Mouse (Mus musculus) liver (tissue): ENCODE results near the gene Pih1d2.
A peak's percentile ranks its signal among the peaks of the same experiment; 100 is the strongest.

Experiments used
- DNase-seq: peaks from one replicate; pipeline ENCODE4 v3.0.0-alpha.2; 2020; ENCODE audit warnings: mixed read lengths

The Pih1d2 gene

GRCm38 (mm10) chr9:50616766-50617603 is at the start of gene Pih1d2, which contains the start of gene Nkapd1:
TSS of gene Pih1d2 (plus strand) at chr9:50617321.
TSS of gene Nkapd1 (minus strand) at chr9:50617464.
- peak; percentile 87 for DNase-seq

- DNase-seq, result no peak
Measured at GRCm38 (mm10) chr9:50567372-50567771, 49.7 kb upstream of the Pih1d2 start.

DNA sequence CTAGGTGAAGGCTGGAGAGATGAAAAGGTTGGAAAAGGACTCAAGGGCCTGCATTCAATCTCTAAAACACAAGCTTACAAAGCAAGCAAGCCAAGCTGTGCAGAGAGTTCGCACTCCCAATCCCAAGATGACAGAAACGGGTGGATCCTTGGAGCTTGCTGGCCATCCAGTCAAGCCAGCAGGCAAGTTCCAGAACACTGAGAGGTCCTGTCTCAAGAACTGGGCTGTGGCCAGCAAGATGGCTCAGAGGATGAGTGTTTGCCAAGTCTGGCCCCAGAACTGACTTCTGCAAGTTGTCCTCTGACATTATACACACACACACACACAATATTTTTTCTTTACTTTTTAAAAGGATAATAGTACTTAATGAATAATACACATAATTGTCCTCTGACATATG is 49.2 kb upstream of the Pih1d2 start:
- DNase-seq, result no peak

GRCm38 (mm10) chr9:50569599-50570525 is 47.3 kb upstream of the Pih1d2 start:
- no peak for DNase-seq

GRCm38 (mm10) chr9:50580370-50580769 is 36.8 kb upstream of the Pih1d2 start:
- no peak for DNase-seq

GRCm38 (mm10) chr9:50585145-50585818 is 31.8 kb upstream of the Pih1d2 start:
- DNase-seq, result no peak

DNA sequence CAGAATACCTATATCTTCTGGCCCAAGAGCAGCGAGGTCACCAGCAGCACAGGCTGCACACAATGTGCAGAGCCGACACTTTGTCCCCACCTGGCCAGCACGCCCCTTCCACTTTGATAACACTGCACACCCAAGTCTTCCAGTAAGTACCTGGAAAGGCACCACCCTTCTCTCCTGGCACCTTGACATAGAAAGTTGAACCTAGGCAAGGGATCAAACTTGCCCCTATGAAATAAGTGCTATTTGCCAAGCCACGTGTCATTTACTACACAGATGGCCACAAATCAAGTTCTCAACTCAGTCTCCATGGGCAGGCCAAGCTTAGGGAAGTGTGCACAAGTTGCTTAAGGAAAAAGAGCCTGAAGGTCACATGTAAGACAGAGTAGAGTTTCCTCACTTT is 30.2 kb upstream of the Pih1d2 start:
- DNase-seq, result no peak

- no peak for DNase-seq
Measured at GRCm38 (mm10) chr9:50590856-50591518, 26.1 kb upstream of the Pih1d2 start.

DNA sequence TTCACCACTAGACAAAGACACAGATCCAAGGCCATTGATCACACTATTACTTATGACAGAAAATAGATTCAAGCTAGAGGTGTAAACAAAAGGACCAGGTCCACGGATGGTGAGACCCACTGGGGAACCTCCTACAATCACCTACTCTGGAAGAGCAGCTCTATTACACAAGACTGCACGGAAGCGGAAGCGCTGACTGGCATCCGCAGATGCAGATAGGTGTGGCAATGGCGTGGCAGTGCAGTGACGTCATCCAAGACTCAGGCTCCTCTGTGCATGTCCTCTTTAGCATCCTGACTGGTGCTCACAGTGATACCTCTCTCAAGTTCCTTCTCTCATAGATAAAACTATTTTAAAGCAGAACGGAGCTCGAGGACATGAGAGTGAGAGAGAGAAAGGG is 24.2 kb upstream of the Pih1d2 start:
- DNase-seq, result peak; percentile 7

DNA sequence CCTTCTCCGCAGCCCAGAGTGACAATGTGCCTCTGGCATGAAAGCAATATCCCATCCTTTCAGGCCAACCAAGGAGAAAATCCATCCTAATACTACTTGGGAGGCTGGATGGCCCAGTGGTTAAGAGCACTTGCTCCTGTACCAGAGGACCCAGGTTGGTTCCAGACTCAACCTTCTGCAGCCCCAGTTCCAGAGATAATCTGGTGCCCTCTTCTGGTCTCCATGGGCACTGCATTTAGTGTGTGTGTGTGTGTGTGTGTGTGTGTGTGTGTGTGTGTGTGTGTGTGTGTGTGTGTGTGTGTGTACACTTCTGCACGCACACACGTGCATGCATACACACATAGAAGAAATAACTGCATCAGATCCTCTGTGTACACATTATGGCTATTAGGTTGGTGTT is 23.6 kb upstream of the Pih1d2 start:
- peak; percentile 49 for DNase-seq

- peak; percentile 10 for DNase-seq
Measured at GRCm38 (mm10) chr9:50594794-50595417, 22.2 kb upstream of the Pih1d2 start.

- DNase-seq, result no peak
Measured at GRCm38 (mm10) chr9:50596973-50597372, 20.1 kb upstream of the Pih1d2 start.

DNA sequence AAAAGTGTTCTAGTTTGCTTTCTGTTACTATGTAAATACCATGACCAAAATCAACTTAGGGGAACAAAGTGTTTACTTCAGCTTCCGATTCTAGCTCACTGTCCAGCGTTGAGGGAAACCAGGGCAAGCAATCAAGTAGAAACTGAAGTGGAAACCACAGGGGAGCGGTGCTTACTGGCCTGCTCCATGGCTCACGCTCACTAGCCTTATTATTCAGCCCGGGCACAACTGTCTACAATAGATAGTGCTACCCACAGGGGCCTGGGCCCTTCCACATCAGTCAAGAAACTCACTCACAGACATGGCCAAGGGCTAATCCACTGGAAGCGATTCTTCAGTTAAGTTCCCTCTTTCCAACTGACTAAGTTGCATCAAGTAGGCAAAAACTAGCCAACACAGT is 15.6 kb upstream of the Pih1d2 start:
- DNase-seq, result peak; percentile 53

DNA sequence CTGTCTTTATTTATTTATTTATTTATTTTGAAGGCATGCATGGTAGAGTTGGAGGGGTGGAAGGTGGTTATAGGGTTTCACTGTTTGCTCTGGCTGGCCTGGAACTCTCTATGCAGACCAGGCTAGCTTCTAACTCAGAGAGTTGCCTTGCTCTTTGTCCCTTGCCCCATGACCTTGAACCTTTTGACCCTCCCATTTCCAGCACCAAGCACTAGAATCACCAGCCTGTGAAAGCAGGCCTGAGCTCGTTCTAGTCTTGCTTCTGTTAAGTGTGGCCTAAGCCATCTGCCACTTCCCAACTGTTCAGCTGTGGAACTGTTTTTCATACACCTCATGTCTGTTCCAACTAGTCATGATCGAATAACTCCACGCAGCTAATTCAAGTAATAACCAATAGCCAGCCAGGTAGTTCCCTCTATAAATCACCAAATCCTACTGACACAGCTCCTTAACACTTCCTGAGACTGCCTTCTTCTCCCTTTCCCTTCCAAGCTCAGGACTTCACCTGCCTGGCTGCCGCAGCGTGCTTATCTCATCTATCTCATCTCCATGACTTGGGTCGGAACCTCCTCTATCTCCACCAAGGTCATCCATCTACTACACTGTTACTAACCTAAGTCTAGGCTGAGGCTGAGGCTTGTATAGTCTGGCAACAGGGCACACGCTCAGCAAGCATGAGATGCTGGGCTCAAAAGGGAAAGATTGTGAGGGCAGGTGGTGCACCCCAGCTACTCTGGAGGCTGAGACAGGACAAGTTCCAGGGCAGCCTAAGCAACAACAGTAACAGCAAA is 14.9 kb upstream of the Pih1d2 start:
- peak; percentile 7 for DNase-seq

- DNase-seq, result peak; percentile 94
Measured at GRCm38 (mm10) chr9:50603189-50603997, 13.7 kb upstream of the Pih1d2 start, which contains the start of the genes Sdhd and Timm8b. TSS of gene Sdhd (minus strand) at chr9:50603812. TSS of gene Timm8b (plus strand) at chr9:50603910.

- DNase-seq, result no peak
Measured at GRCm38 (mm10) chr9:50603998-50604324, 13.2 kb upstream of the Pih1d2 start.

- DNase-seq, result no peak
Measured at GRCm38 (mm10) chr9:50604338-50604737, 12.8 kb upstream of the Pih1d2 start.

DNA sequence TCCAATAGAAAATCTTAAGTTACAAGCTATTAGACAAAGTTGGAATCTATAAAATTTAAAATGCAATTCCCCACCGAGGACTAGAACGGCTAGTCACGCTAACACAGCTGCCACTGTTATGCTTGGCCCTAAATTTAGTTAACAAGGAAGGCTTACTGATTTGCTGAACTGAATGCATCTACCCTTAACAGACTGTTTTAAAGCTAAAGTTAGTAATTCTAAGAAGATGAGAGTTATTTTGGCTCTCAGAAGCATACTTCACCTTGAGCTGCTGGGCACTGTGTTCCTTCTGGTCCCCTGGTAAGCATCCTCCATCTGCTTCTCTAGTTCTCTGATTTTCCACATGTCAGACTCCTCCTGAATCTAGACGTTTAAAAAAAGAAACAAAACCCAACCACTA is 5.0 kb upstream of the Pih1d2 start:
- DNase-seq, result no peak

DNA sequence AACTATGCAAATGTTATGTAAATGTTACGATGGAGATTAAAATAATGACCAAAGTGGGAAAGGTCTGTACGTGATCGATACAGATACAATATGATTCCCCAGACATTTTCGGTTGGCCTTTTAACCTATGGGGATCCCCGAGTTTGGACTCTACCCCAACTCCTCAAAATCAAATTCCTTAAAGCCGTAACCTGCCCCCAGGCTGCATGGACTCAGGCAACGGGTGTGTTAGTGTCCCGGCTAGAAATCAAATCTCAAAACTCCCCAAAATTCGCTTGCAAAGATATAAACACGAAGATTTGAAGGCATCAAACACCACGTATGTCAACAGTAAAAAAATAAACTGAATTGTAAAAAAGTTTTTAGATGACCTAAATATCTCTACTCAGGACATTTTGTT is 960 bp upstream of the Pih1d2 start:
- DNase-seq, result no peak

- DNase-seq, result no peak
Measured at GRCm38 (mm10) chr9:50617794-50618330, 741 bp downstream of the Pih1d2 start.
